Mouse (Mus musculus): ENCODE measurements at regions not wholly inside any gene's neighbourhood (a gene's known extent, or its start where the extent isn't known, plus 50 kb on each side); places are given as distances from the start of the nearest gene placed in this dataset.

DNA sequence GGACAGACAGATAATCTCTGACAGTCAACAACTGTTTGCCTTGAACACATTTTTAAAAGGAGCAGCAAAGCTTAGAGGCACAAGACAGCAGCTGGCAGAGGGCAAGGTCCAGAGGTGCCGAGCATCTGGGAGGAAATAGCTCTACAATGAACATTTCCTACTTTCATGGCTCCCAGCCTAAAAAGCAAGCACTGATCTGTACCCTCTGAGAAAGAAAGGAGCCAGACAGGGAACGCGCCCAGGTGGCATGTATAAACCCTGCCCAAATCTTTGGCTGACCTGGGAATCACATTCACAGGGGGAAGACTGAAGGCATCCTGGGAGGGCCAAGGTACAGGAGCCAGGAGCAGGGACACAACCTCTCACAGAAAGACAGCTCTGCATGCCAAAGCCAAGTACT lies 371.2 kb upstream of the Tbx3 start:
- Histone ChIP-seq H3K27me3 (ENCODE audit: insufficient read depth, low read length) (no peaks in the 10 kb centered on the region), H3K4me2 (ENCODE audit: low read depth, low read length) (no peak overlapping the region), H3K4me3 (ENCODE audit: low read length) (no peak overlapping the region), H3K4me1 (ENCODE audit: insufficient read depth, low read length) (no peaks in the 10 kb centered on the region), H3K9me3 (ENCODE audit: low read length) (no peaks in the 10 kb centered on the region), H3K9ac (replicated peaks; ENCODE audit: low read length) (no peak overlapping the region), H3K27ac (no peak overlapping the region), H3K36me3 (ENCODE audit: insufficient read depth, low read length) (no peaks in the 10 kb centered on the region)
- DNase-seq (ENCODE audit: low spot score) (no peak), ATAC-seq (no peak)
- TF ChIP-seq CTCF (IDR thresholded peaks at IDR 0.05; ENCODE audit: low read depth): no peak
- 74% methylated on average over 3 of the region's 3 CpGs for WGBS

DNA sequence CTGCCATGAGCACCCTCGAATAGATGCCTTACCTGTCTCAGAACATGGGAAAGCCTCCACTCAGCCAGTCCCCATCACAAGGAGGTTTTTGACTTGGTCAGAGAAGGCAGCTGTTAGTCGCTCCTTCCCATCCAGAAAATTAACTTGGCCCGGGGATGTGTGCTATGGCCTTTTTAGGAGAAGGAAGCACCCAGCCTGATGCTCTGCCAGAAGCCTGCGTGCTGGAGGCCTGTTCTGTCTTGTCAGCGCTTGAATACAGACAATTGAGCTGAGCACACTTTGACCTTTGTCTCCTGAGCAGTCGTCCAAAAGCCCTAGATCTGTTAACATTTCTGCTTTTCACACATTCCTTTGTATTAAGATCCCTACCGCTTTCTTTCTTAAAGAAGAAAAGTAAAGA lies 370.4 kb upstream of the Tbx3 start:
- DNase-seq (ENCODE audit: low spot score): no peak
- WGBS: 27% methylated on average over 7 of the region's 7 CpGs
- no peak for ATAC-seq
- Histone ChIP-seq H3K36me3 (ENCODE audit: insufficient read depth, low read length) (no peaks in the 10 kb centered on the region), H3K4me3 (ENCODE audit: low read length) (no peak overlapping the region), H3K9ac (replicated peaks; ENCODE audit: low read length) (no peak overlapping the region), H3K9me3 (ENCODE audit: low read length) (no peaks in the 10 kb centered on the region), H3K4me2 (ENCODE audit: low read depth, low read length) (no peak overlapping the region), H3K27me3 (ENCODE audit: insufficient read depth, low read length) (no peaks in the 10 kb centered on the region), H3K27ac (no peak overlapping the region), H3K4me1 (ENCODE audit: insufficient read depth, low read length) (no peaks in the 10 kb centered on the region)
- no peak for TF ChIP-seq CTCF (IDR thresholded peaks at IDR 0.05; ENCODE audit: low read depth)

- Histone ChIP-seq H3K4me3 (ENCODE audit: low read length) (no peak overlapping the region), H3K4me1 (ENCODE audit: insufficient read depth, low read length) (no peaks in the 10 kb centered on the region), H3K9me3 (ENCODE audit: low read length) (no peaks in the 10 kb centered on the region), H3K27ac (no peak overlapping the region), H3K36me3 (ENCODE audit: insufficient read depth, low read length) (no peaks in the 10 kb centered on the region), H3K4me2 (ENCODE audit: low read depth, low read length) (no peak overlapping the region), H3K27me3 (ENCODE audit: insufficient read depth, low read length) (no peaks in the 10 kb centered on the region), H3K9ac (replicated peaks; ENCODE audit: low read length) (no peak overlapping the region)
- no peak for TF ChIP-seq CTCF (IDR thresholded peaks at IDR 0.05; ENCODE audit: low read depth)
- WGBS: 38% methylated on average over 5 of the region's 5 CpGs
- ATAC-seq (no peak), DNase-seq (ENCODE audit: low spot score) (no peak)
These were observed 368.9 kb upstream of the Tbx3 start for GRCm38 (mm10) chr5:119301539-119301938.

- WGBS: 11% methylated on average over 5 of the region's 5 CpGs
- no peak for TF ChIP-seq CTCF (IDR thresholded peaks at IDR 0.05; ENCODE audit: low read depth)
These were observed 365.7 kb upstream of the Tbx3 start for GRCm38 (mm10) chr5:119304721-119305120.

DNA sequence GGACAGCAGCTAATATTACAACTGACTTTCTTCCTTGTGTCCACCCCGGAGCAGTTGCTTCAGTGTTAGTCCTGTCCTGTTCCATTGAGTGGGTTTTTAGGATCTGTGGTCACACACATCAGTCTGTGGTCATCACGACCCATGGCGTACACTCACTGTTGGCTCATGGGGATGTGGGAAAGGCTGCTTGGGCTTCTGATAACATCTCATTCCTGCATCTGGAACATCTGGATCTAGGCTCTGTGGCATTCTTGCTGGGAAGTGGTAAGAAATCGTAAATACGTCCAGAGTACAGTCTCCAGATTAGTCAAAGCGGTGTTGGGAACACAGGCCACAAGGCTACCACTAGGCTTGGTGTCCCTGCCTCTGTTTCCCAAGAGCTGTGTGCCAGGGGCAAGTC lies 362.7 kb upstream of the Tbx3 start:
- H3K4me3 ChIP-seq (ENCODE audit: low read length): no peak overlapping the region
- H3K4me2 ChIP-seq (ENCODE audit: low read depth, low read length): no peak overlapping the region
- H3K9me3 ChIP-seq (ENCODE audit: low read length): no peaks in the 10 kb centered on the region
- no peaks in the 10 kb centered on the region for H3K27me3 ChIP-seq (ENCODE audit: insufficient read depth, low read length)
- ATAC-seq (no peak), DNase-seq (ENCODE audit: low spot score) (no peak)
- no peaks in the 10 kb centered on the region for H3K36me3 ChIP-seq (ENCODE audit: insufficient read depth, low read length)
- no peaks in the 10 kb centered on the region for H3K4me1 ChIP-seq (ENCODE audit: insufficient read depth, low read length)
- H3K27ac ChIP-seq: no peak overlapping the region
- 96% methylated on average over 6 of the region's 6 CpGs for WGBS
- TF ChIP-seq CTCF (IDR thresholded peaks at IDR 0.05; ENCODE audit: low read depth): no peak
- no peak overlapping the region for H3K9ac ChIP-seq (replicated peaks; ENCODE audit: low read length)

More at GRCm38 (mm10) chr5:119304721-119305120, 365.7 kb upstream of the Tbx3 start:
- no peak overlapping the region for H3K9ac ChIP-seq (replicated peaks; ENCODE audit: low read length)
- H3K4me3 ChIP-seq (ENCODE audit: low read length): no peak overlapping the region
- H3K9me3 ChIP-seq (ENCODE audit: low read length): no peaks in the 10 kb centered on the region
- no peak overlapping the region for H3K27ac ChIP-seq
- no peak for ATAC-seq
- no peaks in the 10 kb centered on the region for H3K27me3 ChIP-seq (ENCODE audit: insufficient read depth, low read length)
- H3K4me2 ChIP-seq (ENCODE audit: low read depth, low read length): no peak overlapping the region
- no peaks in the 10 kb centered on the region for H3K4me1 ChIP-seq (ENCODE audit: insufficient read depth, low read length)
- DNase-seq (ENCODE audit: low spot score): no peak
- H3K36me3 ChIP-seq (ENCODE audit: insufficient read depth, low read length): no peaks in the 10 kb centered on the region

- Histone ChIP-seq H3K36me3 (ENCODE audit: insufficient read depth, low read length) (no peaks in the 10 kb centered on the region), H3K4me2 (ENCODE audit: low read depth, low read length) (no peak overlapping the region), H3K9ac (replicated peaks; ENCODE audit: low read length) (no peak overlapping the region), H3K4me3 (ENCODE audit: low read length) (no peak overlapping the region), H3K4me1 (ENCODE audit: insufficient read depth, low read length) (no peaks in the 10 kb centered on the region), H3K27me3 (ENCODE audit: insufficient read depth, low read length) (no peaks in the 10 kb centered on the region), H3K9me3 (ENCODE audit: low read length) (no peaks in the 10 kb centered on the region), H3K27ac (no peak overlapping the region)
- no peak for DNase-seq (ENCODE audit: low spot score)
- 53% methylated on average over 11 of the region's 11 CpGs for WGBS
- no peak for TF ChIP-seq CTCF (IDR thresholded peaks at IDR 0.05; ENCODE audit: low read depth)
- no peak for ATAC-seq
These were observed 360.1 kb upstream of the Tbx3 start for GRCm38 (mm10) chr5:119310178-119310930.

DNA sequence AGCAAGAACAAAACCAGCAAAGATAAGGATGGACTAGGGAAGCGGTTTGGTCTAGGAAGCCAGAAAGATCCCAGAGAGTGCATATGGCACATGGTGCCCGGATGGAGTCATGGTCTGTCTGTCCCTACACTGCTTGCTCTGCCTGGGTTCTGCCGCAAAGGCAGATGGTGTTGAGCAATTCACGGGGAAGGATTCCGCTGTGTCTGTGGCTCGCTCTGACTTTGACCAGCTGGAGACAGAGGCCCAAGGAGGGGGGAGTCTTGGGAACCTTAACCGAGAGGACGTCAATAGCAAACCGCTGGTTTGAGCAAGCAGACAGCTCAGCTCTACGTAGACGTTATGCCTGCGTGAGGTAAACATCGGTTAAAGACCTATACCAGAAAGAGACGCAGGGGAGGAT lies 357.7 kb upstream of the Tbx3 start:
- no peaks in the 10 kb centered on the region for H3K27me3 ChIP-seq (ENCODE audit: insufficient read depth, low read length)
- H3K4me3 ChIP-seq (ENCODE audit: low read length): no peak overlapping the region
- no peaks in the 10 kb centered on the region for H3K4me1 ChIP-seq (ENCODE audit: insufficient read depth, low read length)
- WGBS: 75% methylated on average over 14 of the region's 14 CpGs
- no peak for ATAC-seq
- H3K36me3 ChIP-seq (ENCODE audit: insufficient read depth, low read length): no peaks in the 10 kb centered on the region
- TF ChIP-seq CTCF (IDR thresholded peaks at IDR 0.05; ENCODE audit: low read depth): no peak
- no peak overlapping the region for H3K27ac ChIP-seq
- H3K4me2 ChIP-seq (ENCODE audit: low read depth, low read length): no peak overlapping the region
- no peak for DNase-seq (ENCODE audit: low spot score)
- no peaks in the 10 kb centered on the region for H3K9me3 ChIP-seq (ENCODE audit: low read length)
- no peak overlapping the region for H3K9ac ChIP-seq (replicated peaks; ENCODE audit: low read length)
